In the genomic region with DNA sequence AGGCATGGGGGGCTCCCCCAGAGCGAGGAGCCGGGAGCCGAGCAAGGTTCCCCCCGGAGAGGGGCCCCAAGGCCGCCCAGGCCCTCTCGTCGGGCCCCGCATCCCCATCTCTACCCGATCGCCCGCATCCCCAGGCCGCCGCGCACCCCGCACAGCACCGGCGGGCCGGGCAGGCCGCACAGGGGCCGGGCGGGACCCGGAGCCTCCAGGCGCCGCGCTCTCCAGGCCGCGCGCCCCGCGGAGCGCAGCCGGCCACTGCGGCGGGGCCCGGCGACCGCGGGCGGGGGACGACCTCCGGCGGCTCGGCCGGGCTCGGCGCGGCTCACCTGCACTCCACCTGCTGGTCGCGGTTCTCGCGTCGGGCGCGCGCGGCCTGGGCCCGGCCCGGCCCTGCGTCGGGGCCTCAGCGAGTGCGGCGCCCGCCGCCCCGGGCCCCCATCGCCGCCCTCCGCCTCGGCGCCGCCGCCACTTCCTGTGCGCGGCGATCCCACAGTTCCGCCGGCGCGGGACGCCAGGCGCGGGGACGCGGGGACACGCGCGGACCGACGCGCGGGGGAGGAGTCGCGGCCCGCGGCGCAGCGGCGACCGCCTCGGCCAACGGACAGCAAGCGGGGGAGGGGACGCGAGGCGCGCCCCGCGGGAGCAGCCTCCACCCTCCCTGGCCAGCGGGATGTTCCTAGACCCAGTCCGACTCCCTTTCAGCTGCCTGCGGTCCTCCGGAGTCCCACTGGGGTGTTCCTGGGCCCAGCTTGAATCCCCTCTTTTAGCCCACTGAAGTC, we compare ENCODE assay signal across 8 mouse cellular contexts. TPM values are rescaled to one million over a fixed set of nuclear protein-coding genes. Genes with fewer than 3 reads are reported as not detected.
DNase-seq lines count a peak whose midpoint lies in the region; ATAC-seq and TF ChIP-seq lines count a peak whose summit lies in the region.

A gene (minus strand): TSS at position 603 of the 779 bp plus-strand sequence.

- DNase-seq in A20 (ENCODE audit: low read depth, low spot score) = peak; percentile 56
- peak; percentile 59 for DNase-seq in brain, embryonic 14.5 days (ENCODE audit: low read depth)
- peak; percentile 52 for DNase-seq in heart, postnatal 0 days (ENCODE audit: low spot score)
- DNase-seq in kidney, postnatal 36 days = peak; percentile 64 to 79
- DNase-seq in liver, embryonic 14.5 days (ENCODE audit: low read depth in 3 of 3, low spot score in 3 of 3) = no peak
- DNase-seq in neural tube, embryonic 11.5 days (ENCODE audit: low spot score) = peak; percentile 63

- TF ChIP-seq CTCF in brain, embryonic 14.5 days (IDR thresholded peaks at IDR 0.05; ENCODE audit: borderline replicate concordance, extremely low read depth, insufficient read depth, insufficient read length) = peak; percentile 8; the same call in 1 of the 2 replicates
- no peak for TF ChIP-seq CTCF in heart, postnatal 0 days (IDR thresholded peaks at IDR 0.05; ENCODE audit: low read depth)
- TF ChIP-seq CTCF in liver, embryonic 14.5 days (IDR thresholded peaks at IDR 0.05; ENCODE audit: low read depth) = no peak

- no peak for TF ChIP-seq EP300 in heart, postnatal 0 days (IDR thresholded peaks at IDR 0.05; ENCODE audit: low read depth)
- no peak for TF ChIP-seq EP300 in liver, embryonic 14.5 days (IDR thresholded peaks at IDR 0.05; ENCODE audit: low read depth)

- peak; percentile 84 for TF ChIP-seq POLR2A in brain, embryonic 14.5 days (IDR thresholded peaks at IDR 0.05; ENCODE audit: borderline replicate concordance, extremely low read depth, insufficient read depth, insufficient read length, poor library complexity, severe bottlenecking)

- H3K36me3 ChIP-seq in forebrain, embryonic 12.5 days (replicated peaks) = no peaks in the 10 kb centered on the region; the same call in 1 of the 2 replicates
- H3K36me3 ChIP-seq in heart, postnatal 0 days (replicated peaks; ENCODE audit: control insufficient read depth, insufficient read depth, low read length) = no peaks in the 10 kb centered on the region
- no peaks in the 10 kb centered on the region for H3K36me3 ChIP-seq in liver, embryonic 14.5 days (replicated peaks; ENCODE audit: control insufficient read depth, insufficient read depth, low read depth)
- H3K36me3 ChIP-seq in neural tube, embryonic 11.5 days (ENCODE audit: control insufficient read depth, insufficient read depth, low read length) = no peaks in the 10 kb centered on the region
- H3K36me3 ChIP-seq in stomach, embryonic 15.5 days = no peaks in the 10 kb centered on the region

- under 1% methylated on average over 61 of the region's 113 CpGs for WGBS in forebrain, embryonic 12.5 days
- WGBS in heart, postnatal 0 days = 1% methylated on average over 45 of the region's 113 CpGs
- under 1% methylated on average over 83 of the region's 113 CpGs for WGBS in liver, embryonic 14.5 days (ENCODE audit: insufficient replicate concordance)
- 0% methylated on average over 33 of the region's 113 CpGs for WGBS in neural tube, embryonic 11.5 days
- WGBS in stomach, embryonic 15.5 days = under 1% methylated on average over 95 of the region's 113 CpGs

- H3K4me3 ChIP-seq in forebrain, embryonic 12.5 days (replicated peaks) = peak within 1 kb of the TSS; percentile 88
- peak within 1 kb of the TSS; percentile 94 for H3K4me3 ChIP-seq in heart, postnatal 0 days (ENCODE audit: low read depth, low read length)
- H3K4me3 ChIP-seq in liver, embryonic 14.5 days (ENCODE audit: insufficient read depth in 1 of 2, low read depth in 2 of 2, low read length in 2 of 2) = peak within 1 kb of the TSS; percentile 58 to 70
- peak within 1 kb of the TSS; percentile 87 for H3K4me3 ChIP-seq in neural tube, embryonic 11.5 days (ENCODE audit: low read depth, low read length)
- H3K4me3 ChIP-seq in stomach, embryonic 15.5 days (replicated peaks) = peak within 1 kb of the TSS; percentile 87

- H3K4me1 ChIP-seq in forebrain, embryonic 12.5 days = peaks cover 27% of the 10 kb centered on the region
- H3K4me1 ChIP-seq in heart, postnatal 0 days (ENCODE audit: control insufficient read depth, insufficient read depth) = peaks cover 14% of the 10 kb centered on the region
- H3K4me1 ChIP-seq in liver, embryonic 14.5 days (replicated peaks; ENCODE audit: control insufficient read depth in 2 of 2, insufficient read depth in 2 of 2, low read length in 1 of 2) = peaks cover 0 to 10% of the 10 kb centered on the region in 2 experiments; a peak in 1 of 4 replicates
- peaks cover 8% of the 10 kb centered on the region; the same call in 1 of the 2 replicates for H3K4me1 ChIP-seq in neural tube, embryonic 11.5 days (ENCODE audit: control insufficient read depth, insufficient read depth, low read length)
- peaks cover 19% of the 10 kb centered on the region for H3K4me1 ChIP-seq in stomach, embryonic 15.5 days

- H3K27ac ChIP-seq in forebrain, embryonic 12.5 days = peak within 1 kb of the TSS; percentile 71
- peak within 1 kb of the TSS; percentile 77 for H3K27ac ChIP-seq in heart, postnatal 0 days (ENCODE audit: low read depth)
- H3K27ac ChIP-seq in liver, embryonic 14.5 days = no peak within 1 kb of the TSS
- H3K27ac ChIP-seq in neural tube, embryonic 11.5 days (ENCODE audit: low read depth, low read length) = peak within 1 kb of the TSS; percentile 11
- peak within 1 kb of the TSS; percentile 70 for H3K27ac ChIP-seq in stomach, embryonic 15.5 days

- 0 out of 2 replicates have a peak, but pooled peaks cover 5% of the 10 kb centered on the region for H3K27me3 ChIP-seq in forebrain, embryonic 12.5 days
- no peaks in the 10 kb centered on the region for H3K27me3 ChIP-seq in heart, postnatal 0 days (ENCODE audit: control insufficient read depth, insufficient read depth, low read length)
- H3K27me3 ChIP-seq in liver, embryonic 14.5 days (ENCODE audit: control insufficient read depth, insufficient read depth, low read length) = peaks cover 46% of the 10 kb centered on the region
- H3K27me3 ChIP-seq in neural tube, embryonic 11.5 days (ENCODE audit: control insufficient read depth, insufficient read depth, low read length) = no peaks in the 10 kb centered on the region
- no peaks in the 10 kb centered on the region for H3K27me3 ChIP-seq in stomach, embryonic 15.5 days (replicated peaks)

- H3K9me3 ChIP-seq in forebrain, embryonic 12.5 days = no peaks in the 10 kb centered on the region
- no peaks in the 10 kb centered on the region for H3K9me3 ChIP-seq in heart, postnatal 0 days (replicated peaks; ENCODE audit: control insufficient read depth, low read length)
- H3K9me3 ChIP-seq in liver, embryonic 14.5 days (ENCODE audit: control insufficient read depth, low read length) = no peaks in the 10 kb centered on the region
- no peaks in the 10 kb centered on the region for H3K9me3 ChIP-seq in neural tube, embryonic 11.5 days (ENCODE audit: control insufficient read depth, low read length)
- H3K9me3 ChIP-seq in stomach, embryonic 15.5 days = no peaks in the 10 kb centered on the region

- peak; percentile 79 for ATAC-seq in forebrain, embryonic 12.5 days (ENCODE audit: low FRiP score)
- ATAC-seq in heart, postnatal 0 days (ENCODE audit: insufficient read depth, low read depth) = peak; percentile 89
- ATAC-seq in liver, embryonic 14.5 days (ENCODE audit: insufficient read depth) = peak; percentile 63
- peak; percentile 78 for ATAC-seq in neural tube, embryonic 11.5 days (ENCODE audit: insufficient read depth, low FRiP score, low TSS enrichment)
- peak; percentile 88 for ATAC-seq in stomach, embryonic 15.5 days (ENCODE audit: insufficient read depth, low FRiP score, low read depth)

- H3K4me2 ChIP-seq in forebrain, embryonic 12.5 days = peak within 1 kb of the TSS; percentile 79
- H3K4me2 ChIP-seq in heart, postnatal 0 days (ENCODE audit: low read depth, low read length) = peak within 1 kb of the TSS; percentile 99
- H3K4me2 ChIP-seq in liver, embryonic 14.5 days (ENCODE audit: low read depth) = peak within 1 kb of the TSS; percentile 69
- peak within 1 kb of the TSS; percentile 90 for H3K4me2 ChIP-seq in neural tube, embryonic 11.5 days (ENCODE audit: low read depth)
- H3K4me2 ChIP-seq in stomach, embryonic 15.5 days = peak within 1 kb of the TSS; percentile 72

- peak within 1 kb of the TSS; percentile 98 for H3K9ac ChIP-seq in forebrain, embryonic 12.5 days
- peak within 1 kb of the TSS; percentile 95 for H3K9ac ChIP-seq in heart, postnatal 0 days (replicated peaks; ENCODE audit: low read depth, low read length)
- H3K9ac ChIP-seq in liver, embryonic 14.5 days (replicated peaks) = peak within 1 kb of the TSS; percentile 56
- H3K9ac ChIP-seq in neural tube, embryonic 11.5 days (ENCODE audit: low read length) = peak within 1 kb of the TSS; percentile 98
- peak within 1 kb of the TSS; percentile 97 for H3K9ac ChIP-seq in stomach, embryonic 15.5 days

RNA-seq across cellular contexts. Expression of the gene that starts here (rescaled TPM):
- 95.2 and 97.6 TPM in 2 replicates for polyA plus RNA-seq in brain, embryonic 14.5 days (2012; rRNA removed)
- 52.5 and 58.0 TPM in 2 replicates for polyA plus RNA-seq in forebrain, embryonic 12.5 days (2016; fragmentation: Nextera tagmentation; extraction: Ambion mirVana)
- total RNA-seq in heart, postnatal 0 days (2014; rRNA removed; ENCODE audit: low replicate concordance) = 151 and 164 TPM in 2 replicates
- polyA plus RNA-seq in heart, postnatal 0 days (2015; fragmentation: Nextera tagmentation; extraction: Ambion mirVana) = 173 and 182 TPM in 2 replicates
- polyA plus RNA-seq in liver, embryonic 14.5 days (2012; rRNA removed) = 11.0 and 14.5 TPM in 2 replicates
- polyA plus RNA-seq in liver, embryonic 14.5 days (2014; fragmentation: Nextera tagmentation; extraction: Ambion mirVana) = 21.0 and 21.3 TPM in 2 replicates
- 49.3 and 49.7 TPM in 2 replicates for polyA plus RNA-seq in neural tube, embryonic 11.5 days (2014; fragmentation: Nextera tagmentation; extraction: Ambion mirVana)
- polyA plus RNA-seq in stomach, embryonic 15.5 days (2015; fragmentation: Nextera tagmentation; extraction: Ambion mirVana) = 60.7 and 68.0 TPM in 2 replicates

Comparison
In these comparisons a context has a peak if more than half of its experiments do, and no peak if none do; other contexts are left out.
1. DNase-seq: peak in A20 (single experiment), brain, embryonic 14.5 days (single experiment), heart, postnatal 0 days (single experiment), kidney, postnatal 36 days (2 of 2) and neural tube, embryonic 11.5 days (single experiment); none in liver, embryonic 14.5 days (0 of 3).
2. Peak in every context shown above with its lines, with median percentiles within 50 percentile points of each other: ATAC-seq, H3K4me2 ChIP-seq, H3K4me3 ChIP-seq and H3K9ac ChIP-seq.